Mouse (Mus musculus) erythroblast, embryonic 14.5 days (primary cell): ENCODE results near the gene Ropn1l.

Source experiments
- GATA1 ChIP-seq: IDR thresholded peaks from 2 replicates; pipeline ENCODE4 v1.6.1; 2012; ENCODE audit warnings: low read length, inconsistent platforms, mixed read lengths
- TAL1 ChIP-seq: IDR thresholded peaks from 3 replicates; pipeline ENCODE4 v1.6.1; 2012; ENCODE audit warnings: low read length, inconsistent platforms, mixed read lengths

- TF ChIP-seq GATA1 (no peak), TAL1 (no peak)
Observed at GRCm38 (mm10) chr15:31436811-31437210, 16.7 kb downstream of the Ropn1l start.
